Mouse (Mus musculus): ENCODE measurements around the gene Prl2c3.
A peak's percentile ranks its signal among the peaks of the same experiment; 100 is the strongest.
"Not testable (repeated sequence)": the region's sequence is repeated elsewhere in the genome, so short reads cannot be mapped to it uniquely, and the experiment has no call there.

The Prl2c3 gene

GRCm38 (mm10) chr13:12799979-12800378, at the start of gene Prl2c3:
TSS of gene Prl2c3 (minus strand) at chr13:12800079.
- DNase-seq (ENCODE audit: low read depth, low spot score) = not testable (repeated sequence)

- DNase-seq (ENCODE audit: low read depth, low spot score) = not testable (repeated sequence)
Measured at GRCm38 (mm10) chr13:12848254-12848653, 48.4 kb upstream of the Prl2c3 start.

GRCm38 (mm10) chr13:12844701-12845100, 44.8 kb upstream of the Prl2c3 start:
- not testable (repeated sequence) for DNase-seq (ENCODE audit: low read depth, low spot score)

GRCm38 (mm10) chr13:12837546-12837945, 37.7 kb upstream of the Prl2c3 start:
- DNase-seq (ENCODE audit: low read depth, low spot score) = not testable (repeated sequence)

GRCm38 (mm10) chr13:12831769-12832168, 31.9 kb upstream of the Prl2c3 start:
- DNase-seq (ENCODE audit: low read depth, low spot score) = peak; percentile 31

- DNase-seq (ENCODE audit: low read depth, low spot score) = peak; percentile 64
Measured at GRCm38 (mm10) chr13:12829031-12829430, 29.2 kb upstream of the Prl2c3 start.

- not testable (repeated sequence) for DNase-seq (ENCODE audit: low read depth, low spot score)
Measured at GRCm38 (mm10) chr13:12824500-12825176, 24.8 kb upstream of the Prl2c3 start.

- DNase-seq (ENCODE audit: low read depth, low spot score) = not testable (repeated sequence)
Measured at GRCm38 (mm10) chr13:12813734-12814424, 14.0 kb upstream of the Prl2c3 start.

- no peak for DNase-seq (ENCODE audit: low read depth, low spot score)
Measured at GRCm38 (mm10) chr13:12809591-12809990, 9.7 kb upstream of the Prl2c3 start.

GRCm38 (mm10) chr13:12808793-12809512, 9.1 kb upstream of the Prl2c3 start:
- not testable (repeated sequence) for DNase-seq (ENCODE audit: low read depth, low spot score)

GRCm38 (mm10) chr13:12806496-12806895, 6.6 kb upstream of the Prl2c3 start:
- not testable (repeated sequence) for DNase-seq (ENCODE audit: low read depth, low spot score)

GRCm38 (mm10) chr13:12769442-12770091, 30.3 kb downstream of the Prl2c3 start:
- DNase-seq (ENCODE audit: low read depth, low spot score) = peak; percentile 2
